Mouse (Mus musculus) mouse trophoblast stem cell (cell line): ENCODE data around the gene Rabgap1.

Experiments
- in situ Hi-C, 2 experiments: fragments of 300-500 bp; cut with MseI, MboI; formaldehyde crosslinking; loops; 2 replicates in 1 of 2; 3 replicates in 1 of 2; pipeline ENCODE4 v1.15.1; 2025

Rabgap1 gene

DNA sequence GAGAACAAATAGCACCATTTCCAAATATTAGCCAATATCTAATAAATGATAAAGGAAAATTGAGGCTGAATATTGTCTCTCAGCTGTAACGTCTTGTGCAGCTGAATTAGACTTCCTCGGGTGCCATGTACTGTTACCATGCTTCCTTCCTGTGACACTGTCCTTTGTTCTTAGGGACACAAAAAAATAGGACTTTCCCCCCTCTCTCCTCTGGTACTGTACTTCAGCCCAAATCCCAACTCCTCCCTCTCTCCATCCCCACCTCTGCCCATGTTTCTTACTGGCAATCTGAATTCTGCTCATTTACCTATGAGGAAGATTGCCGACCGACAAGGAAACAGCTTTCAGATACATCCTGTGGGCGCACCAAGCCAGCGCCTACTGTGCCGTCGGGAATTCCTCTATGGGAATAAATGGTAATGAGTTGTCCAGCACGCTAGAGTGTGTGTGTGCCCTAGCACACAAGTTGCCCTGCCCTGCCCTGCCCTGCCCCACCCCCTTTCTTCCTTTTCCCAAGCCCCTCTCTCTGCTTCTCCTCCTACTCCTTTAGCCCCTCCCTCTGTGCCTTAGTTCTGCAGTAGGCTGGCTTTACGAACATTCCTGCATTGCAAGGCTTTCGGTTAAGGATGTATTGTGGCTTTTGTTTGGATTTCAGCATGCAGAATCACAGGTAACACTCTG, 73.1 kb downstream of the Rabgap1 start, which contains the start of gene Gpr21:
Gene Gpr21, plus strand, starts transcription at position 303 of the 681 bp plus-strand sequence.
- in situ Hi-C loops = no loop called here

DNA sequence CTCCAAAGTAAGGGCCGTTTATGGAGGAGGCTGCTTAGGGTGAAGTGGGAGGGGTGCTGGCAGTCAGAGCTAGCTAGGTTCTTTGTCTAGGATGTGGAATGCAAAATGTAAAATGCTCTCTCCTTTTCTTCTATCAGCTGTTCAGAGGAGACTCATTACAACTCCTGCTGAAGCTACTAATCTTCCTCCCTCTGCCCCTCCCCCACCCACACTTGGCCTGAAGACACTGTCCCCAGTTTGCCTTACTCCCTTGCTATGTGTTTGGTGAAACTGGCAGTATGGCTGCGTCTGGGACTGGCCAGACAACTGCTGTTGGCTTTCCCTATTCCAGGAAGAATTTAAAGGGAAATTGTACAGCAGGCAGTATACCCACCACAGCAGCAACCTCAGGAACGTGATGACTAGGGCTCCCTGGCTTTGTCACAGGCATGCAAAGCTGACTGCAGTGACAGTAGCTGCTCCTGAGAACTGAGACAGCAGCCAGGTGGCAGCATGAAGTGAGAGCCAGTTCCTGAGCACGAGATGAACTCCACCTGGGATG, 73.9 kb downstream of the Rabgap1 start:
- in situ Hi-C loops = no loop called here

- in situ Hi-C loops = no loop called here
Measured at GRCm38 (mm10) chr2:37518561-37519285, 75.6 kb downstream of the Rabgap1 start.

- in situ Hi-C loops = no loop called here
Measured at GRCm38 (mm10) chr2:37519286-37519640, 76.2 kb downstream of the Rabgap1 start.

GRCm38 (mm10) chr2:37527587-37527986, 84.5 kb downstream of the Rabgap1 start:
- in situ Hi-C loops = no loop called here

DNA sequence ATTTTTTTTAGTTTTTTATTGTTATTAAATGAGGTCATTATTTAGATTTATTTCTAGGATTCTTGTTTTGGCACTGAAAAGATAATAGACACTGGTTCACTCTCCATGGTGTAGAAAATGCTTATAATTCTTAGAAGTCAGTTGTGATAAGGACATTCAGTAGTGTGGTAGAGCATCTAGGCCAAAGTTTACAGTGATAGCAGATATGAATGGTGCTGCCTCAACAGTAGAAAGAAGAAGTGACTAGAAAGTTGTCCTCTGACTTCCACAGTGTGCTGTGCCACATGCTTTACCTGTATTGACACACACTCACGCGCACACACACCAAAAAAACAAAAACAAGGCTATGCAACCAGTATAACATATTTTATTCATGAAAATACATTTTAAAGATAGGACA, 86.3 kb downstream of the Rabgap1 start:
- in situ Hi-C loops = no loop called here

DNA sequence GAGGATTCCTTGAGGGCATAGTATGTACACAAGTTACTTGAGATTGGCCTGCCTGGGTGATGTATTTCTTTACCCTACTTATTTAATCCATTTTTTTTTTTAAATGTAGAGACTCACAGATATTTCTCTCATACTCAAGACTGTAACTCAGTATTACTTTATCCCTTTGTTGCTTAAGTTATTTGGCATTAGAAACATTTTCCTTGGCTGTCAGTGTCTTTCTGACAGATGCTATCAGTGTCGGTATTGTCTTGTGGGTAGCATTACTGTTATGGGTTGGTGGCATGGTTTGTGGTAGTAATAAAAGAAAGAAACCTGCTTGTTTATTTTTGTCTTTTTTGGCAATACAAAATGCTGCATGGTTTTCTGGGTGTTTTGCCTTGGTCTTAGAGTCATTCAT, 87.7 kb downstream of the Rabgap1 start:
- in situ Hi-C loops = no loop called here

DNA sequence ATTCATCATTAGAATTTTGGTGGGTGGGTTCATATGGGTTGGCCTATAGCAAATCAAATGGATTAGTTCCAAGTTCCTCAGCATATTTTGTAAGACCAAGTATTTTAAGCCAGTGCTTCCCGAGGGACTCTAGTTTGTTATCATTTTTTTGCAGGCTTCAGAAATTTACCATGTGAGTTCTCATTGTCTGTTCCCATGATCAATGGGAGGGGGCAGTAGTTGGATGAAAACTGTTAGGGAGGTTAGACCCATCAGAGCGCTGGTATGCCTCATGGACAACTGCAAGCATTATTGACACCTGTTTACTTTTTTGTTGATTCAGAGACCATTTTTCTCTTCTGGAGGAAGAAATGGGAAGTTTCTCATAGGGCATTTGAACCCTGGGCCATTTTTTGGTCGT, 88.6 kb downstream of the Rabgap1 start:
- in situ Hi-C loops = no loop called here

DNA sequence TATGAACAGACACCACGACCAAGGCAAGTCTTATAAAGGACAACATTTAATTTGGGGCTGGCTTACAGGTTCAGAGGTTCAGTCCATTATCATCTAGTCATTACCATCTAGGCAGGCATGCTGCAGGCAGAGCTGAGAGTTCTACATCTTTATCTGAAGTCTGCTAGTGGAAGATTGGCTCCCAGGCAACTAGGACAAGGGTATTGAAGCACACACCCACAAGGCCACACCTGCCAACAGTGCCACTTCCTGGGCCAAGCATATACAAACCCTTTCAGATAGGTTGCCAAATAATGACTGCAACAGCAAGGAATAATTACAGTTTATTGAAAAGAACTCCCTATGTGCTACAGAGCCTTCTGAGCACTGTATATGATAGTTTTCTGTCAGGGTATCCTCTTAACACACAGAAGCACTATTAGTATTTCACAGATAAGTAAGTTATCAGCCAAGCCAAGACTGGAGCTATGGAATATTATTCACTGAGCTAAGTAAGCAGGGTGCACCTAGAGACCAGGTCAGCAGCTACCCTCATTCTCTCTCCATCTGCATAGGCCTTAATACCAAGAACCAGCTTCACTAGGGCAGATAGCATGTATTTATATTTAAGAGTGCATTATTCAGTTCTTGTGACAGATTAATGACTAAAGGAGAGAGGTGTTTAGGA, 106.4 kb downstream of the Rabgap1 start:
- in situ Hi-C loops = no loop called here

DNA sequence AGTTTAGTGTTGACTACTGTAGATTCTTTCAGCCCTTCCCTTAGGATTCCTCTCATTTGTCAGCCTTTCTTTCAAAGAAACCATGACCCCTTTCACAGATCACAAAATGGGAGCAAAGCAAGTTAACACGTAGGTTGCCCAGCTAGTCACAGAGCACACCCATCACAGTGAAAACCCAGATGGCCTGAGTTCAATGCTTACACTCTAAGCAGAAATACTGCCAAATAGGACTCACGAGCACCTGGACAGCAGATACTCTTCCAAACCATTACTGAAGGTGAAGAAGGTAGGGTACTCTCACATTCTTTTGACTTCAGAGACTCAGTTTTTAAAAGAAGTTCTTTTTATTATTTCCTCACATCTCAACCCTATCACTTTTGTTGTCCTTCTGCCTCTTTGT, 113.3 kb downstream of the Rabgap1 start:
- in situ Hi-C loops = no loop called here

- in situ Hi-C loops = no loop called here
Measured at GRCm38 (mm10) chr2:37565579-37565978, 122.5 kb downstream of the Rabgap1 start.

GRCm38 (mm10) chr2:37566035-37566434, 123.0 kb downstream of the Rabgap1 start:
- in situ Hi-C loops = no loop called here

DNA sequence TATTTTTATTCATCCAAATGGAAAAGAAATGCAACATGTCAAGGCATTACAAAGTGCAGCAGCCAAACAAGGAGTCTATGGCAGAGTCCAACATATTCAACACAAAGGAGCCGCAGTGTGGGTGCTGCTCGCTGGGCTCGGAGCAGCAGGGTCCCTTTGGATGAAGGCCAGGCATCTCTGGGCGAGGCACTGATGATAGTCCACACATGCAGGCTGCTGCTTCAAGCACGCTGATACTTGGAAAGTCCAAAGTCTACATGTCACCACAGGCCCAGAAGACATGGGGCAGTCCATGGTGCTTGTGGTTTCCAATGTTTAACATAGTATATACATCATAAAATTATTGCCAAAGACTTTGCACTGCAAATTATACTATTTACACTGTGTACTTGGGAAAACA, 126.8 kb downstream of the Rabgap1 start:
- in situ Hi-C loops = no loop called here

DNA sequence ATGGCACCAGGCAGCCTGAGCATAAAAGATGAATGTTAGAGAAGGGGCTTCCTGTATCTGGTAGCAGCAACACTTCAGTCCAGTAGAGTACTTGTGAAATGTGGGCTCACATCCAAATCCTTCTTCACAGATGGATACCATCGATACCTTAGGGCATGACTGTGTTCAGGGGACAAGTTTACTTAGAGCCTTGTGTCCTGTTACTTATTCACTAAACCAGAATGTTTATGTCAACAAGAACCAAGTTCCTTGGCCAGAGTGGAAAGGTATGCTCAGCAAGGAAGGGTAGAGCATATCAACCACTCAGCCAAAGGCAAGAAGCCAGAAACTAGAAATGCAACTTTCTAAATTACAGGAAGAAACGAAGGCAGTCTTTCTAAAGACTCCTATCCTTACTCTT, 127.6 kb downstream of the Rabgap1 start:
- in situ Hi-C loops = no loop called here

- in situ Hi-C loops = no loop called here
Measured at GRCm38 (mm10) chr2:37572141-37572540, 129.1 kb downstream of the Rabgap1 start.

- in situ Hi-C loops = no loop called here
Measured at GRCm38 (mm10) chr2:37576661-37577060, 133.6 kb downstream of the Rabgap1 start.

GRCm38 (mm10) chr2:37578185-37578584, 135.1 kb downstream of the Rabgap1 start:
- in situ Hi-C loops = no loop called here

- in situ Hi-C loops = no loop called here
Measured at GRCm38 (mm10) chr2:37587919-37588318, 144.8 kb downstream of the Rabgap1 start.
